Mouse (Mus musculus): ENCODE measurements around the gene Vinac1.

DNA sequence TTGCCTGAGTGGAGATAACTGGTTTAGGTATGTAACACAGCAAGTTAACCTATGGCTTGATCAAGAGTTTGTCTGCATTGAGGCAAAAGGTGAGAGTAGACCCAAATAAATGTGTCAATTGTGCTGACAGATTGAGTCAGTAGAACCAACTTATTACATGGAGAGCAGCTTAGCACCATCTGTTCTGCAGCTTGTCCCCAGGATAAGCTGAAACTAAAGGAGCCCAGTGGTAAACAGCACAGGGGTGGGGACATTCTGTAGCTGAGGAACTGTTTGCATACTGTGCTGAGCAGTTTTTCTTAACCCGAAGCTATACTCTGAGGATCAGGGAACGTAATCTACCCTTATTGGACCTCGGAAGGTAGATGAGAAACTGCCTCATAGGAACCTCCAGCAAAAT is 63.2 kb downstream of the Vinac1 start:
- TF ChIP-seq CTCF (IDR thresholded peaks at IDR 0.05; ENCODE audit: control insufficient read depth, insufficient read depth, insufficient replicate concordance, low read depth, low read length) (no peak), POLR2A (IDR thresholded peaks at IDR 0.05; ENCODE audit: control insufficient read depth, low read depth, low read length) (no peak)
